Mouse (Mus musculus): ENCODE measurements around the gene Tle4. TPM values are rescaled to one million over a fixed set of nuclear protein-coding genes. Genes with fewer than 3 reads are reported as not detected.

Gene Tle4
- total and polyA plus RNA-seq, 3 experiments, result 18.9 to 27.7 (median 23.4) TPM

DNA sequence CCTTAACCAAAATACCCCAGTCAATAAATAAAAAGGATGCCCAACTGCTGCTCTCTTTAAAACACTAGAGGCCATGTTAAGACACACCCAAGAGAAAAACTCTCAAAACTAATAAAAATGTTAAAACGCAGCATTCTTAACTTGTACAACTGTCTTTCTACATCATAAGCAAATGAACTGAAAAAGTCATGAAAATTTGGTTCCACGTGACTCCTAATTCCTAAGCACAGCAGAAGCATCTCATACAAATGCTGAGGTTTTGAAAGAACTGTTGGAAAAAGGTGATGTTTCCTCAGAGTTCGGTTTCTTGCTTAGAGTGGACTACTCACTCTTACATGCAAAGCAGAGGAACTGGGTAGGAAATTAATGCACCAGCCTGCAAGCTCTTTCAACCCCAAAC is 3.3 kb downstream of the Tle4 start (continued):
- TF ChIP-seq MEF2A (IDR thresholded peaks at IDR 0.05; ENCODE audit: borderline replicate concordance, low read depth, low read length), result peak; percentile 55; the same call in 1 of the 2 replicates
- TF ChIP-seq ZKSCAN1 (IDR thresholded peaks at IDR 0.05; ENCODE audit: borderline replicate concordance, low read depth, low read length), result peak; percentile 85; the same call in 1 of the 2 replicates
- TF ChIP-seq CTCF (conservative IDR thresholded peaks at IDR 0.05 in 1 of 2, IDR thresholded peaks at IDR 0.05 in 1 of 2; ENCODE audit: low read depth in 2 of 2, low read length in 2 of 2), result no peak

- dilution Hi-C loops (cut with MboI; ENCODE audit: extremely low pct_ligation_motif_present, extremely low pct_unique_long_range_greater_than_20kb, low sequenced_read_pairs), result no loop called here
- H3K27me3 ChIP-seq (replicated peaks), result no peaks in the 10 kb centered on the region
- DNase-seq (ENCODE audit: extremely low read depth), result no peak
- H3K4me3 ChIP-seq (replicated peaks in 1 of 3; ENCODE audit: low read depth in 2 of 3, low read length in 2 of 3, poor library complexity in 1 of 3), result no peak overlapping the region
- H3K9ac ChIP-seq (ENCODE audit: insufficient read depth, low read depth), result no peak overlapping the region
- no peak for TF ChIP-seq RCOR1 (conservative IDR thresholded peaks at IDR 0.05; ENCODE audit: low read depth, low read length)
- TF ChIP-seq EP300 (IDR thresholded peaks at IDR 0.05; ENCODE audit: low read length), result no peak
- peaks cover 0 to 68% of the 10 kb centered on the region in 2 experiments; a peak in 2 of 4 replicates for H3K4me1 ChIP-seq (ENCODE audit: control insufficient read depth in 1 of 2, insufficient read depth in 2 of 2)
- no peak overlapping the region; the same call in 1 of the 2 replicates for H3K4me2 ChIP-seq (ENCODE audit: insufficient read depth, low read depth, poor library complexity, severe bottlenecking)
- H3K27ac ChIP-seq (ENCODE audit: insufficient read depth, low read depth), result no peak overlapping the region
- no peaks in the 10 kb centered on the region for H3K9me3 ChIP-seq (replicated peaks; ENCODE audit: low read length)
- in situ Hi-C loops (cut with MboI; ENCODE audit: low pct_ligation_motif_present, low pct_unique_long_range_greater_than_20kb, low sequenced_read_pairs), result loop anchor here (25.0 kb wide), 1 partner anchor 605 kb away; no protein-coding TSS in a partner anchor
- peaks cover 73% of the 10 kb centered on the region for H3K79me2 ChIP-seq (replicated peaks; ENCODE audit: control insufficient read depth, extremely low read depth, insufficient read depth, poor library complexity, severe bottlenecking)
- H3K36me3 ChIP-seq (replicated peaks in 1 of 2; ENCODE audit: control insufficient read depth in 1 of 2, insufficient read depth in 1 of 2, low read length in 1 of 2), result peaks cover 21 to 50% of the 10 kb centered on the region in 2 experiments
Observed at GRCm38 (mm10) chr19:14591809-14592535, 5.9 kb downstream of the Tle4 start.

GRCm38 (mm10) chr19:14590154-14590553 is 7.7 kb downstream of the Tle4 start:
- Histone ChIP-seq H3K36me3 (replicated peaks in 1 of 2; ENCODE audit: control insufficient read depth in 1 of 2, insufficient read depth in 1 of 2, low read length in 1 of 2) (peaks cover 29 to 58% of the 10 kb centered on the region in 2 experiments), H3K27me3 (replicated peaks) (no peaks in the 10 kb centered on the region), H3K4me1 (ENCODE audit: control insufficient read depth in 1 of 2, insufficient read depth in 2 of 2) (peaks cover 6 to 85% of the 10 kb centered on the region in 2 experiments), H3K4me2 (ENCODE audit: insufficient read depth, low read depth, poor library complexity, severe bottlenecking) (no peak overlapping the region), H3K79me2 (replicated peaks; ENCODE audit: control insufficient read depth, extremely low read depth, insufficient read depth, poor library complexity, severe bottlenecking) (peaks cover 70% of the 10 kb centered on the region), H3K27ac (ENCODE audit: insufficient read depth, low read depth) (no peak overlapping the region), H3K4me3 (replicated peaks in 1 of 3; ENCODE audit: low read depth in 2 of 3, low read length in 2 of 3, poor library complexity in 1 of 3) (no peak overlapping the region), H3K9me3 (replicated peaks; ENCODE audit: low read length) (no peaks in the 10 kb centered on the region), H3K9ac (ENCODE audit: insufficient read depth, low read depth) (no peak overlapping the region)
- TF ChIP-seq CHD2 (IDR thresholded peaks at IDR 0.05; ENCODE audit: low read length) (no peak), GABPA (IDR thresholded peaks at IDR 0.05; ENCODE audit: insufficient replicate concordance, low read depth, low read length) (no peak), CTCF (conservative IDR thresholded peaks at IDR 0.05 in 1 of 2, IDR thresholded peaks at IDR 0.05 in 1 of 2; ENCODE audit: low read depth in 2 of 2, low read length in 2 of 2) (no peak)
- dilution Hi-C loops (cut with MboI; ENCODE audit: extremely low pct_ligation_motif_present, extremely low pct_unique_long_range_greater_than_20kb, low sequenced_read_pairs), result no loop called here
- no peak for DNase-seq (ENCODE audit: extremely low read depth)
- in situ Hi-C loops (cut with MboI; ENCODE audit: low pct_ligation_motif_present, low pct_unique_long_range_greater_than_20kb, low sequenced_read_pairs), result loop anchor here (25.0 kb wide), 1 partner anchor 603 kb away; no protein-coding TSS in a partner anchor
